Mouse (Mus musculus) c-Kit-positive CD71-positive TER-119-positive erythroid progenitor cells, embryonic 14.5 days (primary cell): ENCODE data around the gene Lrguk.

Source experiments
- DNase-seq: peaks from one replicate; pipeline ENCODE4 v3.0.0-alpha.2; 2013; ENCODE audit warnings: low spot score

The Lrguk gene

DNA sequence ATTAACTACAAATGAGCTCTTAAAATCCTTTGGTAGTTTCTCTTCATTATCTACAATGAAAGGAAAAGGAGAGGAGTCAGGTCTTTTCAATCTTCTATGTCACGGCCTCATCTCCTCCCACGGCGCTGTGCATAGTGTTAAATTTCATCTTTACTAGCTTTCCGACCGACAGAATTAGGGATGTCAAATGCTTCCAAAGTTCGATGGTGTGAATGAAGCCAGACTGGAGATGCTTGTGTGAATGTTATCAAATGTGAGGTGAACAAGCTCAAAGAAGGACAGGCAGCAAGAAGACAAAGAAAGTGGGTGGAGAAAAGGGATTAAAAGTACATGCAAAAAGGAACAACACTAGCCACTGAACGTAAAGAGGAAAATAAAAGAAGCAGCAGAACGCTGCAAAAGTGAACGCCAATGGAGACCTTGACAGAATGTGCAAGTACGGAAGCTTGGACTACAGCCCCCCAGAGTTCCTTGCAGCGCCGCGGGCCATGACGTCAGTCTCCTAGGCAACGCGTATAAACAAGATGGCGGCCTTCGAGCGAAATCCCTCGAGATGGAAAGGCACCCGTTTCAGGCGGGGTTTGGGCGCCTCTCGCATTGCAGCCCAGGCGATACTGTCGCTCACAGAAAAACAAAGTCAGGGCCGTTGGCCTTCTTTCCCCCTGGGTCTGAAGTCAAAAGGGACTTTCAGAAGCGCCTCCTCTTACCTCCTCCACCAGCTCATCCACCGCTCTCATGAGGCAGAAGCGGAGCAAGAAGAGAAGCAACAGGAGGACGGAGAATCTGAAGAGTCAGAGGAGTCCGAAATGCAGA is at the start of gene Lrguk:
Gene Lrguk (plus strand): TSS at position 516 of the 813 bp plus-strand sequence.
- peak; percentile 68 for DNase-seq

DNA sequence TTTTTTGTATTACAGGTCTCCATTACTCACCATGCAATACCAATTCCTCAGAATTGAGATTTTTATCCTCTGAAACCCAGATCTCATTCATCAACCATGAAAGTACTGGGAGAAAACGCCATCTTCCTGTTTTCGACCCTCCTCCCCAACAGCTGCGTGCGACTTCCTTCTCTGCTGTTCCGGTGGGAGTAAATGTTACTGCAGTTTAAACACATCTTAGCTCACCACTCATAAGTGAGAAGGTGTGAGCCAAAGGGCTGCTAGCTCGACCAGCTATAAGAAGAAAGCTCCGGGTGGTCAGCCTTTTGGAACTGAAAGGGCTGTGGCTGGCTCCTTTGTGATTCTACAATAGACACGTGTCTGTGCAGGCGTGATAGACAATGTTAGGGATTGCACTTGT is 46.5 kb upstream of the Lrguk start:
- DNase-seq, result no peak

DNA sequence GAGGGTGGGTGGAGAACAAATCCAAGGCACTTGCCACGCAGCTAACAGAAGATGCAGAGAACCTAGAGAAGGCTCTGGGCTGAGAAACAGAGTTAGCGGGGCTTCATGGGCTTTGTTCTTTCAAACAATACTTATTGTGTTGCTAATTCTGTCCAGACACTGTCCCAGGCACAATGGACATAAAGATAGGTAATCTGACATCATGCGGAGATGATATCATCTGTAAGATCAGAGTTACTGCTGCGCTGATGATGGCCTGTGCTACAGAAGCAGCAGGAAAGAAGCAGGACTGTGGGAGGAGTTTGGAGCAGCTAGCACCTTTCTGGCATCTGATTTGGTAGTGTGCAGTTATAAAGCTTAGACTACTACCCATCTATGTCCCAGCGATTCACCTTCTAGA is 42.1 kb upstream of the Lrguk start:
- no peak for DNase-seq

DNA sequence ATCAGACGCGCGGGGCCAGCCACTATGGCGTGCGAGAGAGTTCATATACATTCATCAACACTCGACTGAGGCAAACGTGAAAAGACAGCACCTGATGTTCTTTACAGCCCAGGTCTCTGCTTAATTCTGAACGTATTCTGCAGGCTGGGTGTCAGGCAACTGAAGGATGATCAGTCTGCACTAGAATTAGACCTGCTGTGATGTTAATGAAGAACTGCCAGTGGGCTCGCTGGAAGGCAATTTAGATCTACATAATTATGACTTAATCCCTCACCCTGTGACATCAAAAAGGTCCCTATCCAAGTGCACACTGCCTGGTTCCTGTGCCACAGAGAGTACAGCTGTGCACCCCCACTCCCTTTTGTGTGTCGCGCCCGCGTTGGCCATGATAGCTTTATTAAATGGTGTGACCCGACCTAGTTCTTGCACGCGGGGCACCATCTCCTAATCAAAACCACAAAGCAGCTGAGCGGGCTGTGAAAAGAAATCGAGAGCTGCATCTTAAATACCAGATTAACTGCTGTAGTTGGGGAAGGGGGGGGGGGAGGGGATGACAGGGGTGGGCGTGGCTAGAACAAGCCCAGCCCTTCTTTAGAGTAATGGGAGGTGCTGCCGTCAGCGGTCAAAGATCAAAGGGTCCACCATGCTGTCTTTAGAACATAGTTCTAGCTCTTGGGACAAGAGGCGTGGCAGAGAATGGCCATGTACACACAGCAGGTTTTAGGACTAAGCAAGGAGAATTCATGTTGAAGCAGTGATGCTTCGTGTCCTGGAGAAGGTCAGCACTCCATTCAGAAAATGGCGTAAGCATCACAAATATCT is 36.8 kb upstream of the Lrguk start:
- DNase-seq, result no peak

DNA sequence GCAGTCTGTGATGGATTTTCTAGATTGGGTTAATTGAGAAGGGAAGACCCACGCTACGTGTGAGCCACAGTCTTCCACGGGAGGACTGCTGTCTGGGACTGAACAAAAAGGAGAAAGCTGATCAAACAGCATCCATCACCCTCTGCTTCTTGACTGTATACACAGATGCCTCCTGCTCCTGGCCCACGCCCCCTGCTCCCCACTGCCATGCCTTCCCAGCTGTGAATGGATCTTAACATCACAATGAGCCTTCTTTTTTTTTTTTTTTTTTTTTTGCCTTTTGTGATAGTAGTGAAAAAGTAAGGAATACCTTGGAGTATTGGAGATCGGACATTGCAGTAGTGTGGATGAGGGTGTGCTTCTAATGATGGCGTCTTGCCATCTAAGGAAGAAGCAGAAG is 35.4 kb upstream of the Lrguk start:
- DNase-seq, result no peak

DNA sequence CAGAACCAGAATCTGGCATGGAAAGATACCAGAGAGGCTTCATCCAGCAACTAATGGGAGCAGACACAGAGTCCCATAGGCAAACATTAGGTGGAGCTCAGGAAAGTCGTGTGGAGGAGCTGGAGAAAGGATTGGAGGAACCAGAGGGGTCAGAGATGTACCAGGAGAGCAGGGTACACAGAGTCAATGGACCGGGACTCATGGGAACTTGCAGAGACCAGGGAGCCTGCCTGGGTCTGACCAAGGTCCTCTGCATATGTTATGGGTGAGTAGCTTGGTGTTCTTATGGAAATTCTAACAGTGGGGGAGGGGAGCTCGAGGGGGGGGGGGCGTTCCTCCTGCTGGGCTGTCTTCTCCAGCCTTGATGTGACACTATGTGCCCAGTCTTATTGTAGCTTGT is 30.7 kb upstream of the Lrguk start:
- DNase-seq, result no peak

DNA sequence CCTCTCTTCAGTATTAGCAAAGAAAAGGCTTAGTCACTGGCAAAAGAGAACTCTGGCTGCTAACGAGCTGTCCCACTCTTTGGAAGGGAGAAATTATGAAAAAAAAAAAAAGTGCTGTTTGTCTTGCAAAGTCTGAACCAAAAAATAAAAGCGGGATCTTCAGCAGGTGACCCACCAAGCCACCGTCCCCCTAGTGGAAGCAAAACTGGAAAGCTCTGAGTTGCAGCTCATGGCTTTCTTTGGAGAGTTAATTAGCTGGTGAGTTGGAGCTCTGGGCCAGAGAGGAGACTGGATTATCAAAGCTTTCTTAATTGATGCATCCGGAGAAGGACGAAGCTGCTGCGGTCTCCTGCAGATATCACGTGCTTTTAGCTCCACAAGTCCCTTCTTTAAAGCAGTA is 29.7 kb upstream of the Lrguk start:
- DNase-seq, result no peak

DNA sequence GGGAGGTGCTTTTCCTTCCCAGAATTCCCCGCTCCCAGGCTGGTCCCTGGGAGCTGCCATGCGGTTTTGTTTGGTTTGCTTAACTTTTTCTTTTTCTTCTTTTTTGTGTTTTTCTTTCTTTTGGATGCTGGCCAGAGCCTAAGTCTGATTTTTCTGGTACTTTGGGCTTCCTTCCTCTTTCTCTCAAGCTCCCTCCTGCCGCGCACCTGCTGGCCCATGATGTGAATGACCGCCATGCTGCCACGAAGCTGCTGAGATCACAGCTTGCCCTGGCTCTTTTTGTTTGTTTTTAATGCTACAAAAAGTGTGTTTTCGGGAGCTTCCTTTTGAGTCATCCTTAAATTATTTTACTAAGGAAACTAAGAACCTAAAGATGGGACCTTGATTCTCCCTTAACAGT is 28.6 kb upstream of the Lrguk start:
- DNase-seq, result no peak

DNA sequence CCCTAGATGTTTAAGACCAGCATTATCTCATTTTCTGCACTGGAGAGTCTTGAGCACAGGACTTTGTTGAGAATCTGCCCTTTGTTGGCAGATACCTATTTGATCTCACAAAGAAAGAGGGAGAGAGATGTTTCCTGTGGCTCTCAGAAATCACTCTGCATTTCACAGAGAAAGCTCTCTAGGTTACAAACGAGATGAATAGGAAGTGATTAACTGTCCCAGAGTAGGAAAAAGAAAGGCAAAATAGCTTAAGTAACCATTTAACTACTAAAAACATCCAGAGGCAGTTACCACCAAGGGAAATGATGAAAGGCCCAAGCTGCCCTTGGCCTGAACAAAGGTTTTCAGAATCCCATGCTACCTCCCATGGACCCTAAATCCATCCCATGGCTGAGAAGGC is 26.2 kb upstream of the Lrguk start:
- no peak for DNase-seq

DNA sequence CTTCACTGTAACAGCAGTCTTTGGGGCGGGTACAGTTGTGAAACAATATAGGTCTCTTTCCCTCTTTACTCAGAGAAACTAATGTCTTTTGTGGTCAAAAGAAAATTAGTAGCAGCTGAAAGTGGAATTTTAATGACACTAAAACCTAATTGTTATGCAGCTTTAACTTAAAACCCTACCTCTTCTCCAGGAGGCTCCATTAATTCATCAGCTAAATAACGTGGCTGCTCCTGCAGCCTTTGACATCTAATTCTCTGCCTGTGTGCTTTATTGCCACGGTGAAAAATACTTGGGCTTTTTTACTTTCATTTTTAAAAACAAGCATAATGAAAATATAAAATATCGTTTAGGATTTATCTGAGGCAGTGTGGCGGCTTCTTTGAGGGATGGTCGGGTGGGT is 15.8 kb upstream of the Lrguk start:
- DNase-seq, result no peak

DNA sequence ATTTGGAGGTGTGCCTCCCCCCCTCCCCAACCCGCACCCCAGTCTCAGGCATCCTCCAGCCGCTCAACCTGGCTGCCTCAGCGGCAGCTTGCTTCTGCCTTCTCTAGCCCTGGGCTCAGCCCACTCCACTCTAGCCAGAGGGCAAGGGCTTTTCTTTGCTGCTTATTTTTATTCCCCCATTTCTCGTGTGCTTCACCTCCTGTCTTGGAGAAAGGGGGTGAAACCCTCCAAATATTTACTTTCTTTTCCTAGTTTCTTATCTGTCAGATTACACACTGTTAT is 439 bp downstream of the Lrguk start:
- no peak for DNase-seq

DNA sequence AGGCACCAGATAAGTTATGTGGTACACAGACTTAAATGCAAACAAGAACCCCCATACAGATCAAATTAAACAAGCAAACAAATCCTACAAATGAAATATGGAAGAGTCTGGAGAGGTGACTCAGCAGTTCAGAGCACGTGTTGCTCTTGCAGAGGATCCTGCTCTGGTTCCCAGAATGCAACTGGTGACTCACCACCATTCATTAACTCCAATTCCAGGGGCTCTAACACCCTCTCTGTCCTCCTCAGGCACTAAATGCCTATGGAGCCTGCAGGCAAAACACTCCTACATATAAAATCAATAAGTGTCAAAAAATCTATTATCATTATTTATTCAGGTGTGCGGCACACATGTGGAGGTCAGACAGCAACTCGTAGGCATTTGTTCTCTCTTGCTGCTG is 4.8 kb downstream of the Lrguk start:
- no peak for DNase-seq

DNA sequence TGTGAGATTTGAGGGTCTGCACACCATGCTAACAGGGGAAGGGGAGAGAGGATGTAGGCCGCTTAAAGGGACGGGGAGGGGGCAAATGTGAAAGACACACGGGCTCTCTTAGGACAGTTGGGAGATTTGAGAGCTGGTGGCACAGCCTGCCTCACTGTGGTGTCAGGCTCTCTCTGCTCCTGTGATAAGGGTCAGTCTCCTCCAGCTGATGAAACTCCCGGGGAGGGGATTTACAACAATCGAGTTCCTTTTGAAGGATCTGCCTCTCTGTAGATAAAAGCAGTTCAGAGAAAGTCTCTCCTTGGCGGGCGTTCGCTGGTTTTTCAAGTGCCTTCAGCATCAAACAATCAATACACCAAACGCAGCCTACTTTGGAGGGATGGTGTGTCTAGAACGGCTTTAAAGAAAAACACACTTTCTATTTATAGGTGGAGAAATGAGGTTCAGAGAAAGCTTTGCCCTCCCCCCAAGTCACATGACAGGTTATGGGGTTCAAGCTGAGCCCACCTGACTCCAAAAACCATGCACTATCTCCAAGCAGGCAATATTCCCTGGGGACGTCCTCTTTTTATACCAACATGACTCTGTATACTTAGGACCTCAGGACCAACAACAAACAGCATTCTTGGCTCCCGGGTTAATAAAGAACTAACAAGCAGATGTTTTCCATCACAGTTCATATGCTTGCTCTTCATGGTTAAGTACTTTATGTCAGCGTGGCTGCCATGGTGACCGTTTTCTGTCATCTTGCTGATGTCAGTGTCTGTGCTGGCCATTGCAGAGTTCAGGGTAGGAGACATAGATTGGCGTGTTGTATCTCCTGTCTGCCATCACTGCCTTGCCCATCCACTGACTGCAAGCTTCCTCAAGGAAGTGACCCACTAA is 5.6 kb downstream of the Lrguk start:
- DNase-seq, result no peak

DNA sequence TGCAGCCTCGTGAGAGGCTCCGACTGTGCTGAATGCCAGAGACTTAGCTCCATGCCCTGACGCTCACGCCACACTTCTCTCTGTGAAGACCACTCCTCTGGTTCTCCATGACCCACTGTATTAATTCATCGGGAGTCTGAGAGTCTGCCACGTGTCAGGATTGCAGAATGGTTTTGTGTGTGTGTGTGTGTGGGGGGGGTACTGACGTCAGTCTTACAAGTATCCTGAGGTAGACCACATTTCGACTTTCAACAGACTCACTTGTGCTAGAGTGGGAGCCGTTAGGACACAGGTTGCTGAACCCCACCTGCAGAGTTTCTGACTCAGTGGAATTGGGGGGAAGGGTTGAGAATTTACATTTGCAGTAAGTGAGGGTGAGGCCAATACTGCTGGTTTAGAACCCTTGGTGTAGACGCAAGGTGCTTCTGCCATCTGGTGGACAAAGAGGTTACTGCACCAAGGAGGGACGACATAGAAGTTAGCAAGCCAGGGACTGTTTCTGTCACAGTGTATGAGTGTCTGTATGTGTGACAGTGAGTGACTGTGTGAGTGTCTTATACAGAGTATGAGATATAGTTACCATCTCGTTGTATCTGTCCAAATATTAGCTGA is 11.5 kb downstream of the Lrguk start:
- DNase-seq, result peak; percentile 68

DNA sequence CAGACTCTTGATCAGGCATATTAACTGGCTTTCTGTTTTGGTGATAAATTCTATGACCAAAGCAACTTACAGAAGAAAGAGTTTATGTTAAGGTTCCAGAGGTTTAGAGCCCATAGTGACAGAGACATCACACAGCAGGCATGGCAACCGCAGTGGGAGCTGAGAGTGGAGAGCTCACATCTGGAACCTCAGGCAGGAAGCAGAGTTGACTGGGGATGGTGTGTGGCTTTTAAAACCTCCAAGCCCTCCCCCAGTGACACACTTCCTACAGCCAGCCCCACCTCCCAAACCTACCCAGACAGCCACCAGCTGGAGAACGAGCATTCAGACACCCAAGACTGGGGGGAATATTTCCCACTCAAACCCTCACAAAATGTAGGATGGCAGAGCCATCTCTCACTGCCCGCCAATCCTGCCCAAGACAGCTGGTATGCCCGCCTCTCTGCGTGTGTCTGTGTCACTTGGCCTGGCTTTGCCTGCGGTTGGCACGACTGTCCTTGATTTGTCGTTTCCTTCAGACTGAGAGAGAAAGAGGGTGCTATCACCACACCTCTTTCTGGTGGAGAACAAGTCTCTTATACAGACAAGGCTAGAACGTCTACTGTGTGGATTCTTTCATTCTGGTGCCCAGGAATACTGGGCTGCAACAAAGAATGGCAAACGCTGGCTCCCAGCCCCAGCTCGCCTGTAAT is 12.5 kb downstream of the Lrguk start:
- no peak for DNase-seq

DNA sequence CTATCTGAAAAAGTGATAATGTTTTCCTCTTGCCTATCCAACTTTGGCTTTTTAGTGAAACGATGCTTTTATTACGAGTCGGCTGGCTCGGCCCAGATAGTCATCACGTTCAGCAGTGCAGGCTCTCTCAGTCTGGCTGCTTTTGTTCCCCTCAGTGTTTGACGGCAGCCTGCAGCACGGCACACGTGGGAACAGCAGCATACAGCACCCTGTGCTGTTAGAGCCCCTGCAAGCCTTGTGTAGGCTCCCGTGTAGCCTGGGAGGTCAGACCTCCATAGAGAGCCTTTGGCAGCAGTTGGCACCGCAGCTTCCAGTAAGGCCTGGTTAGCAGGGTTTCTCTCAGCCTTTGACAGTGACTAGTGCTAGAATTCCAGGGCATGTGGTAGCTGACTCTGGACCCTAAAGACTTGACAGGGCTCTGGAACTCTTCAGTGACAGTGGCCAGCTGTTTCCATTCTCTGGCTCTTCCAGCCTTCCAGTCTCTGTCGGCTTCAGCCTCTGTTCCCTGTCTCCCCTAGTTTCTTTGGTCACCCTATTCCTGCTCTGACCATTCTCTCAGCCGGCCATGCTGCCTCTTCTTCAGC is 15.1 kb downstream of the Lrguk start:
- no peak for DNase-seq

DNA sequence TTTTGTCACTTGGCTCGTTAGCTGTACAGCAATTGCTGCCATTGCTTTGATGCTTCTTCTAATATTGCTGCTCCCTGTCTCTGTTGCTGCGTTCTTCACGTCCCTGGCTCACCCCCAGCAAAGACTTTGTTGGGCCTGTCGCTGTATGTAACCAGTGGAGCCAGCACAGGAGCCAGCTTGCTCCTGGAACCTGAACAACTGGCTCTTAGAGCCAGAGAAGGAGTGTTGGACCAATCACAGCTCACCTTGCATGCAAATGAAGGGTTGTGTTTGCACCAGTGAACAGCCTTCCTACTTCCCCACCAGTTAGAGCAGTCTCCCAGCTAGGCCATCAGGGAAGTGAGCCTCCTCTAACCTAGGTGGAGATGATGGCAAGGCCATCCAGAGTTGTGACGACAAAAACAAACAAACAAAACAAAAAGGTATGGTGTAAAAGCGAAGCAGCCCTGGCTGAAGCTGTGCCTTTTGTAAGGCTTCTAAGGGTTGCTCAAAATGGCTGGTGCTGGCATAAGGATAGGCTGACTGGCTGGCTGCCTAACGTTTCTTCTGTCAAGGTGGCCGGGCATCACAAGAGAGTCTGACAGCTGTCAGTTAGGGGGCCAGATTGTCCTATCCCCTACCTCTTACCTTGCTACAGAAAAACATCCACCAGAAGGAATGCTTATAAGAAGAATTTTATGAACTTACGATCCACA is 15.7 kb downstream of the Lrguk start:
- no peak for DNase-seq

DNA sequence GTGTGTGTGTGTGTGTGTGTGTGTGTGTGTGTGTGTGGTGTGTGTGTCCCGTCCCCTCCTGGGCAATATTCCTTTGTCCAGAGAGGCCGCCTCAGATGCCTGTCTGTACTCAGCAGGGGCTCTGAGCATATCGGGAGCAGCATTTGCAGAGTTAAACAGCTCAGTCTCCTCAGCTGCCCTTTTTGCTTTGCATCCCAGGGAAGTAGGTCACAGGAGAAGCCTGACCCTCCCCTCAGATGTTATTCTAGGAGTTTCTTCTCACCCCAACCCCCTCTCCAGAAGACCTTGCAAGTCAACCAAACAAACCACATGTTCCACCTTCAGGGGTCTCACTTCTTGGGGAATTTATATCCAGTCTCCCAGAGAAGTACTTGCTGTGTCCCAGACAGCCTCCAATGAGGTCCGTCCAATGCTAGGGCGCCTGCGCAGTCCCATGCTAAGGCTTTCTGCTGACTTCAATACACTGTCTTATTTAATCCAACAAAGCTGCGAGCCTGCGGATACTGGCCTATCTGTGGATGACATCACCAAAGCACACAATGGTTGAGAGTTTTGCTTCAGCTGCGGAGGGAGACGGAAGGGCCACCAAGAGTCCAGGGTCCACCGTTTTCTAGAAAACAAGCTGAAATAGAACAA is 17.4 kb downstream of the Lrguk start:
- DNase-seq, result no peak

DNA sequence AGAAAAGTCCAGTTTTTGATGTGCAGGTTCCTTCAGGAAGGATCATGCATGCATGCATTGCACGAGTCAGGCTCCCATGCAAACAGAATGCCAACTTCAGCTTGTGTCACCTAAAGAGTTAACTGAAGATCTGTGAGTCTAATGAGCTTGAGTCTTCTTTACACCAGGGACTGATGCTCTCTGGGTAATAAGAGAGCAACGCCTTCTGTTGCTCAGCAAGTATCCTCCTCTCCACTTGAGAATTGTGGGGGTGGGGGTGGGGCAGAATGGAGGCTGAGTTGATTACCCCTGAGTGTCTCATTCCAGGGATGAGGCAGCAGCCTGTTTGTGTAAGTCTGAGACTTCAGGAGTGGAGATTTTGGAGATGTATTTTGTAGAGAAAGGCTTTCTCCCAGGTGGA is 20.2 kb downstream of the Lrguk start:
- no peak for DNase-seq

DNA sequence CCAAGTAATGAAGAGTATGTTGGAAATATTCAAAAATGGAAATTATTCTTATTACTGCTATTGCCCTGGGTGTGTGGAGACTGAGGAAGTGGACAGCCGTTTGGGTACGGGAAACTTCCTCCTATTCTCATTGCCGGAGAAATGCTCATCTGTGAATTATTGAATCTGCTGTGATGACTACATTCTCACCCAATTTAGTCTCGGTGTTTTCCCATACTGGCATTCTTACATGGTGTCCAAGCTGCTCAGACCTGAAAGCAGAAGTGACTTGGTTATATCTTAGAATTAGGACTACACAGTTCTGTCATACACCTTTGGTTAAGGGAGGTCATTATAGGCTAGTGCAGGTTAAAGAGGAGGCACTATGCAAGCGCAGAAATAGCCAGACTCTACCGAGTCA is 30.5 kb downstream of the Lrguk start:
- DNase-seq, result no peak
